Mouse (Mus musculus) bone marrow, adult 2 months (tissue): Measurements from ENCODE around the gene Wasf3. TPM values are rescaled to one million over a fixed set of nuclear protein-coding genes. Genes with fewer than 3 reads are reported as not detected.

Experiments used
- H3K27ac ChIP-seq: fragments of 200-500 bp; 2 replicates; pipeline ENCODE4 v1.5.1; 2012; ENCODE audit warnings: low read depth, mild to moderate bottlenecking, control low read depth, inconsistent platforms, low read length; ENCODE audit not compliant: control insufficient read depth, poor library complexity, insufficient read depth
- H3K4me1 ChIP-seq: fragments of 200-500 bp; 2 replicates; pipeline ENCODE4 v1.6.1; 2011; ENCODE audit warnings: low read length; ENCODE audit not compliant: control insufficient read depth, insufficient read depth
- H3K4me3 ChIP-seq: fragments of 200-500 bp; replicated peaks from 2 replicates; pipeline ENCODE3; 2011; ENCODE audit warnings: mild to moderate bottlenecking, low read depth, low read length, control low read depth; ENCODE audit not compliant: control insufficient read depth
- CTCF ChIP-seq: fragments of 200-500 bp; IDR thresholded peaks from 2 replicates; pipeline ENCODE4 v1.5.1; 2011; ENCODE audit warnings: low read length, control low read depth; ENCODE audit not compliant: control insufficient read depth, insufficient read depth
- POLR2A ChIP-seq: fragments of 200-500 bp; IDR thresholded peaks from 2 replicates; pipeline ENCODE4 v1.6.1; 2011; ENCODE audit warnings: low read depth, mild to moderate bottlenecking, control low read depth, low read length, borderline replicate concordance; ENCODE audit not compliant: control insufficient read depth
- whole genome bisulfite sequencing: fragments of 180-500 bp; shearing (Covaris S2); methylation state at CpG from one replicate; pipeline ENCODE4 v1.1.7; 2018; 5-methylcytosine and 5-hydroxymethylcytosine counted together
- polyA plus RNA-seq: library from polyadenylated mRNA; stranded (reverse); fragments of >200 nt; gene quantifications from 2 replicates; pipeline ENCODE4 v1.2.4, GENCODE M21; 2011; ENCODE audit warnings: low replicate concordance; ENCODE audit not compliant: missing spikeins, insufficient read depth, insufficient read length

The Wasf3 gene
- 0.18 and 0.67 TPM in 2 replicates for polyA plus RNA-seq

GRCm38 (mm10) chr5:146384935-146385591 lies at the start of gene Wasf3:
Wasf3 (plus strand) TSS chr5:146384985.
- Histone ChIP-seq H3K27ac (no peak within 1 kb of the TSS), H3K4me3 (no peak within 1 kb of the TSS), H3K4me1 (no peaks in the 10 kb centered on the region)
- no peak for TF ChIP-seq POLR2A
- no peak for TF ChIP-seq CTCF
- WGBS = 7% methylated on average over 50 of the region's 66 CpGs

GRCm38 (mm10) chr5:146338064-146338463 lies 46.7 kb upstream of the Wasf3 start:
- Histone ChIP-seq H3K4me1 (no peaks in the 10 kb centered on the region), H3K4me3 (no peak overlapping the region), H3K27ac (no peak overlapping the region)
- TF ChIP-seq CTCF = no peak
- TF ChIP-seq POLR2A = no peak
- 56% methylated on average over 9 of the region's 9 CpGs for WGBS

- WGBS = 72% methylated on average over 4 of the region's 4 CpGs
- H3K4me3 ChIP-seq = no peak overlapping the region
- TF ChIP-seq POLR2A (no peak), CTCF (no peak)
- no peaks in the 10 kb centered on the region for H3K4me1 ChIP-seq
- no peak overlapping the region for H3K27ac ChIP-seq
These were observed 44.7 kb upstream of the Wasf3 start for GRCm38 (mm10) chr5:146340037-146340436.

GRCm38 (mm10) chr5:146344911-146345686 lies 39.7 kb upstream of the Wasf3 start:
- TF ChIP-seq POLR2A = no peak
- 84% methylated on average over 12 of the region's 12 CpGs for WGBS

GRCm38 (mm10) chr5:146347081-146347480 lies 37.7 kb upstream of the Wasf3 start:
- Histone ChIP-seq H3K4me1 (no peaks in the 10 kb centered on the region), H3K4me3 (no peak overlapping the region), H3K27ac (no peak overlapping the region)
- WGBS = 68% methylated on average over 6 of the region's 6 CpGs
- TF ChIP-seq CTCF = no peak
- TF ChIP-seq POLR2A = no peak

More at GRCm38 (mm10) chr5:146344911-146345686, 39.7 kb upstream of the Wasf3 start:
- no peaks in the 10 kb centered on the region for H3K4me1 ChIP-seq
- no peak overlapping the region for H3K4me3 ChIP-seq
- no peak overlapping the region for H3K27ac ChIP-seq

- Histone ChIP-seq H3K4me3 (no peak overlapping the region), H3K4me1 (no peaks in the 10 kb centered on the region), H3K27ac (no peak overlapping the region)
- TF ChIP-seq POLR2A (no peak), CTCF (no peak)
- WGBS = 66% methylated on average over 3 of the region's 3 CpGs
These were observed 35.6 kb upstream of the Wasf3 start for GRCm38 (mm10) chr5:146349183-146349582.

- Histone ChIP-seq H3K4me3 (no peak overlapping the region), H3K27ac (no peak overlapping the region), H3K4me1 (no peaks in the 10 kb centered on the region)
- TF ChIP-seq CTCF (no peak), POLR2A (no peak)
- 77% methylated on average over 11 of the region's 11 CpGs for WGBS
These were observed 34.0 kb upstream of the Wasf3 start for GRCm38 (mm10) chr5:146350784-146351183.

GRCm38 (mm10) chr5:146352006-146352405 lies 32.8 kb upstream of the Wasf3 start:
- Histone ChIP-seq H3K4me3 (no peak overlapping the region), H3K27ac (no peak overlapping the region), H3K4me1 (no peaks in the 10 kb centered on the region)
- TF ChIP-seq POLR2A (no peak), CTCF (no peak)
- WGBS = 74% methylated on average over 7 of the region's 7 CpGs
